Mouse (Mus musculus): ENCODE measurements around the gene Vmn2r16.

Vmn2r16 gene

DNA sequence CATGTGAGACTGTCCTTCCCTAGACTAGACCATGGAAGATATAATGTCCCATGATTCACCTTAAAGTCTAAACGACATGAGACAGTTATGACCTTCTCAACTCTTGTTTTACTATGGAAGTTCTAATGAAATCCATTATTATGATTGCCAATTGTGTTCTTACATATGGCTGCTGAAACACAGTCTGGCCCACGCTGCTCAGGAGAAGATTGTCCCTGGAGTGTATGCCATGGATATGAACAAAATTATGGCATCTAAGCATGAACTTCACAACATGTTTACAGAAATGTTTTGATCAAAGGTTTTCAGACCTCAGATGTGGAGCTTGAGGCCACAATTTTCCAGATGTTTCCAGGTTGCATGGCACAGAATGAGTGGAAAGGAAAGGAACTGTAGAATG is at the start of gene Vmn2r16:
Gene Vmn2r16 (plus strand): TSS at position 301 of the 400 bp plus-strand sequence.
- no peak for DNase-seq

DNA sequence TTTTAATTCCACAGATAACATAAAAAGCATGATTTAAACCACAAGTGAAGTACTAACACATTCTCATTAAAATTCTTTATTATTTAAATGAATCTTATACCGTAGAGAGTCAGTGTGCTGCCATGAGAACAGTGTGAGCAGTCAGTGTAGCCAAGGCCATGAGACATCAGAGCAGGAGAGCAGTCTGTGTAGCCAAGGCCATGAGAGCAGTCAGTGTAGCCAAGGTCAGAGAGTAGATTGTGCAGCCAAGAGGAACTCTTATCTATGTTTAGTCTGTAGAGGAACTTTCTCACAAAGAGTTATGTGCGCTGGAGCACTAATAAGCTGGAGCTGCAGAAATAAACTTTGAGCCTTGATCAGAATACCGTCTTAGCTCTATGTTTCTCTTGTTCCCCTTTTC is 35.3 kb upstream of the Vmn2r16 start:
- no peak for DNase-seq

DNA sequence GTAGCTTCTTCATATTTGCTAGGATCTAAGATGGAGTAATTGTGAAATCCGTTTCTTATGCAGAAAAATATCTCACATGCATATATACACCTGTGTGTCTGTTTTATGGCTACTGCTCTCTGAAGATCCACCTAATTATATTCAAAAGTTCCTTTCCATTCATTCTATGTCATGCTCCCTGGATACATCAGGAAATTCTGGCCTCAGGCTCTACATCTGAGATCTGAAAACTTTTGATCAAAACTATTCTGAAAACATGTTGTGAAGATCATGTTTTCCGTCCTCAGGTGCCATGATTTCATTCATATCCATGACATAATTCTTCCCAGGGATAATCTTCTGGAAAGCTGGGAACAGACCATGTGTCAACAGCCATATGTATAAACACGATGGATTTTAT is 32.4 kb upstream of the Vmn2r16 start, which contains the start of gene Vmn2r15:
Gene Vmn2r15 (minus strand): TSS at position 101 of the 400 bp plus-strand sequence.
- no peak for DNase-seq

DNA sequence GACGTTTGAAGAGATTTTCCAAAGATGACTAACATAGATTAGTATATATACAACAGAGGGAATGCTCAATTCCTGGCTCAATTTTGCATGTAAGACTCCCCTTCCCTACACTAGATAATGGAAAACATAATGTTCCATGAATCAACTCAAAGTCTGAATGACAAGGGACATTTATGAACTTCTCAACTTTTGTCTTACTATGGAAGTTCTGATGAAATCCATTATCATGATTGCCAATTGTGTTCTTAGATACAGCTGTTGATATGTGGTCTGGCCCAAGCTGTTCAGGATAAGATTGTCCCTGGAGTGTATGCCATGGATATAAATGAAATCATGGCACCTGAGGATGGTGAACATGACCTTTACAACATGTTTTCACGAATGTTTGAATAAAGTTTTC is 89.4 kb downstream of the Vmn2r16 start, which contains the start of gene Vmn2r17:
Gene Vmn2r17 (plus strand): TSS at position 301 of the 400 bp plus-strand sequence.
- DNase-seq, result no peak

Data from thymus, adult 18-20 months (tissue).